Mouse (Mus musculus): ENCODE results near the gene Cacna1h.

DNA sequence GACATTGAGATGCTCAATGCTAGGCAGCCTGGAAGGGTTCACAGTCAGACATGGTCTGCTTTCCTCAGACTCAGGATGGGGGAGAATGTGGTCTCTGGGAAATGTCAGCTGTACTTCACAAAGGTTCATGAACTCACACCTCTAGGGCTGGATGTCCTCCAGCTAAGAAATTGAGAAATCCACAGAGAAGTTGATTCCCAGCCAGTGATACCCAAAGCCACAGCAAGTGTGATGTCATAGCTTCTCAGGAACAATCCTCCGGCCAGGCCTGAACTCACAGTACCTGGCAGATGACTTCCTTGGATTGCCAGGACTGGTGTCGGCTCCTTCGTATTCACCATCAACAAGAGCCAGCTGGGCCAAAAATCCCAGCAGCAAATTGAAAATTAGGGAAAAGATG is 12.3 kb upstream of the Cacna1h start:
- TF ChIP-seq CTCF (IDR thresholded peaks at IDR 0.05; ENCODE audit: insufficient read depth, low read depth, low read length): no peak
- TF ChIP-seq POLR2A (IDR thresholded peaks at IDR 0.05; ENCODE audit: insufficient read depth, low read depth, low read length): no peak

All from olfactory bulb, adult 2 months (tissue).